Mouse (Mus musculus) neural tube, embryonic 10.5 days (tissue): ENCODE results near the gene Epha1.

Experiments used
- DNase-seq: peaks from one replicate; pipeline ENCODE4 v3.0.0-alpha.2; 2017; ENCODE audit warnings: low spot score; ENCODE audit errors: extremely low spot score

Gene Epha1

DNA sequence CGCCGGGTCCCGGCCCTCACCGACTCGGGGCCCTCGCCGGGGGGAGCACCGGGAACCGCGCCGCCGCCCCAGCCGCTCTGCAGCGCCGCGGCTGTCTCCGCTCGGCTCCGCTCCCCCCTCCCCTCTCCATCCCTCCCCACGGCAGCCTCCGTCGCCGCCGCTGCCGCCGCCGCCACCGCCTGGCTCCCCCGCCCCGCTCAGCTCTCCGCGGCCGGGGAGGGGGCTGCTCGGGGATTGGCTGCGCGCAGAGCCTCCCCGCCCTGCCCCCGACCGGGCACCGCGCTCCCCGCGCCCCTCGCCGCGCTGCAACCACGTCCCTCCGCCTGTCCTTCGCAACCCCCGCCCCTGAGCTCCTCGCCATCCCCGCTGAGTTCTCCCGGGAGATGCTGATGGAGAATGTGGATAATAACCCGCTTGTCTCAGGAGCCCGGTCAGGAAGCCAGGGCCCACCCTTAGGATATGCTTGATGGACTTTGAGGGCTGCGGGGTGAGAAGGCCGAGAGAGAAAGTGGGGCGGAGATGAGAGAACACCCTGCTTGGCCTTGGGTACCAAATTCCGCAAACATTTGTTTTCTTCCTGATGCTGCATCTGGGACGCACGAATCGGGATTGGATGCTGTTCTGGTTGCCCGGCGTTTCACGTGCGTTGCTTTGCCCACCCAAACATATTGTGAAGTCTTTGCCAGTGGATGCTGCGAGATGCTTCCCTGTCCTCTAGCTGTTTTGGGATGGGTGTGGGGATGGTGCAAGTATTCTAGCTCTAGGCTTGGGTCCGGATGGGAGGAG, 48.4 kb downstream of the Epha1 start, which contains the start of gene Fam131b:
TSS of gene Fam131b (minus strand) at position 162 of the 786 bp plus-strand sequence.
- peak; percentile 74 for DNase-seq

DNA sequence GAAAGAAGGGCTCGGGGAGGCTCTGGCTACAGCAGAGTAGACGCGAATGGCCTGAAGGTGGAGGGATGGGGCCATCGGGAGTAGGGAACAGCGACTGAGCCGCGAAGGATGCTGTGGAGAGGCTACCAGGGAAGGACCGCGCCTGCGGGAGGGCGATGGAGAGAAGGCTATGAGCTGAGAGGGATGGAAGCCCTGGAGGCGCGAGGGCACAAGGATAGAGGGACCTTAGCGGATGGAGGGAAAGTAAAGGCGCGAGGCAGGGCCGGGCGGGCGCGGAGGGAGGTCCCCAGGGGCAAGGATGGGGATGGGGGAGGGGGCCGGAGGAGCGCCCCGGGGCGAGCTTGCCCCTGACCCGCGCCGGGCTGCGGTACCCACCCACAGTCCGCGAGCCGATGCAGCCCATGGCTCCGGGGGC, 49.0 kb downstream of the Epha1 start:
- DNase-seq, result peak; percentile 60

DNA sequence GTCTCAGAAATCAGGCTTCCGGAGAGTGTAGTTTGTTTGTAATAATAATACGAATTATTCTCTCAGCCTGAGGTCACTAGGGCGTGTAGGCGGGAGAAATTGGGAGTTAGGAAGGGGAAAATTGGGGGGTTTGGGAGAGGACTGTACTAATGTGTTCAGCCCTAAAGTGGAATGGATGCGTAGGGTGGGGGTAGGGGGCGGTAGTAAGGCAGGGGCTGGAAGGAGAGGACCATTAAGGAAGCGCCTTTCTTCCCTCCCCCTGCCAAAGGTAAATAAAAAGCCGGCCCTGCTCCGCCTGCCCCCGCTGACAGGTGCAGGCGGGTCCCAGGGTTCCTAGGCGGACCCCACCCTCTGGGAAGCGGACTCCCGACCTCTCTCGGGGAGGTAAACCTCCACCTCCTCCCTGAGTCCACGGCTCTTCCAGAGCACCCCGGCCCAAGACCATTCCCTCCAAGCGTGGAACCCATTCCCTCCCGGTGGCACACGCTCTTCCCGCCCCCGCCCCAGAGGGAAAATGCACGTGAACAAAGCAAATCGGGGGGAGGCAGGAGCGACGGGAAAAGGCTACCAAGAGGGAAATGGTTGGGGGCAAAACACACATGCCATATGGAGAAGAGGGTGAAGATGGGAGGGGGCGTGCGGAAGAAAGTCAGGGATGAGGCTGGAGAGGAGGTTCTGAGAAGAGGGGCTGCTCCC, 49.5 kb downstream of the Epha1 start:
- peak; percentile 66 for DNase-seq

- no peak for DNase-seq
Observed at GRCm38 (mm10) chr6:42318293-42318692, 54.8 kb downstream of the Epha1 start.

- DNase-seq, result no peak
Observed at GRCm38 (mm10) chr6:42310427-42311053, 62.5 kb downstream of the Epha1 start.

DNA sequence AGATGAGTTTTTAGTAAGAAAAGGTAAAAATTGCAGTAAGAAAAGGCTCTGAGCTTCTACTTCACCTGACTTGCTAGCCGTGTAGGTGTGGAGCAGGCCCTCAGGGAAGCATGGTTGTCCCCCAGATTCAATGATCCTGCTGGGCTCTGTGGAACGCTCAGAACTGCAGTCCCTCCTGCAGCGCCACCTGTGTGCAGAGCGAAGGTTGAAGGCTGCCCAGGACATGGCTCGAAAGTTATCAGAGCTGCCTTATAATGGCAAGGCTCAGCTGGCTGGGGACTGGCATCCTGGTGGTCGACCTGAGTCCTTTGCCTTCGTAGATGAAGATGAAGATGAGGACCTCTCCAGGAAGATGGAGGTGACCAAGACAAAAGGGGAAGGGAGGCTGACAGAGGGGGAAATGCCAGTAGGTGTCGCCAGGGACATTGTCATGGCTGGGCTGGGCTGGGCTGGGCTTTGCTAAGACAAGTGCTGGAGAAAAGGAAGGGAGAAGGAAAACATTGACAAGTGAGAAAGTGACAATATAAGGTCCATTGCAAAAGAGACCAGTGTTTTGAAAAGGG, 63.2 kb downstream of the Epha1 start:
- DNase-seq, result no peak
